Mouse (Mus musculus) midbrain, embryonic 10.5 days (tissue): ENCODE data around the gene Fam102b. TPM values are rescaled to one million over a fixed set of nuclear protein-coding genes. Genes with fewer than 3 reads are reported as not detected.

Source experiments
- DNase-seq: peaks from one replicate; pipeline ENCODE4 v3.0.0-alpha.2; 2017; ENCODE audit warnings: low spot score
- H3K27ac ChIP-seq: fragments of 300-500 bp; sonication (generic); replicated peaks from 2 replicates; pipeline ENCODE4 v1.5.1; 2016; ENCODE audit warnings: mild to moderate bottlenecking
- H3K27me3 ChIP-seq: fragments of 300-500 bp; sonication (generic); 2 replicates; pipeline ENCODE4 v1.6.1; 2016; ENCODE audit warnings: low read depth, mild to moderate bottlenecking; ENCODE audit not compliant: poor library complexity, severe bottlenecking
- H3K36me3 ChIP-seq: fragments of 300-500 bp; sonication (generic); 2 replicates; pipeline ENCODE4 v1.6.1; 2016; ENCODE audit warnings: mild to moderate bottlenecking, moderate library complexity
- H3K4me1 ChIP-seq: fragments of 300-500 bp; sonication (generic); 2 replicates; pipeline ENCODE4 v1.6.1; 2016
- H3K4me3 ChIP-seq: fragments of 300-500 bp; sonication (generic); 2 replicates; pipeline ENCODE4 v1.5.1; 2016; ENCODE audit warnings: mild to moderate bottlenecking, moderate library complexity
- H3K9me3 ChIP-seq: fragments of 300-500 bp; sonication (generic); replicated peaks from 2 replicates; pipeline ENCODE4 v1.6.1; 2016; ENCODE audit warnings: mild to moderate bottlenecking
- WGBS: fragments of 180-500 bp; shearing (Covaris S2); methylation state at CpG from one replicate; pipeline ENCODE4 v1.1.7; 2016; 5-methylcytosine and 5-hydroxymethylcytosine counted together
- microRNA-seq: library from miRNA; unstranded; fragments of <30 nt; microRNA quantifications from one replicate; pipeline ENCODE4, GENCODE M21; 2017
- polyA plus RNA-seq: library from polyadenylated mRNA; unstranded; fragments of >200 nt; fragmentation: Nextera tagmentation; extraction: Ambion mirVana; gene quantifications from 2 replicates; pipeline ENCODE4 v1.2.1, GENCODE M21; 2016

The Fam102b gene
- polyA plus RNA-seq, 1 experiment from 2014 or later = 4.2 TPM

DNA sequence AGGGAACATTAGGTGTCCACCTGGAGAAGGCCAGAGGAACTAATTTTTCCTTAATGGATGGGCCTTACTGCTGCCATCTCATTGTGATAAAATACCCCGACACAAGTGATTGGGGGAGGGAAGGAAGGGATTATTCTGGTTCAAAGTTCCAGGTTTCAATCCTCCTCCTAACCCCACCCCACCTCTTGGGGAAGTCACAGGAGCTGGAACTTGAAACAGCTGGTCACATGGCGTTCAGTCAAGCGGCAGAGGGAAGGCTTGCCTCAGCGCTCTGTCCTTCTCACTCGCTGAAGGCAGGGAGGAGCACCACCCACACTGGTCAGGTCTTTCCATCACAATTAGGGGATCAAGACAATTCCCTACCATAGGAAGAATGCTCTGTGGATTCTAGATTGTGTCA is 88.7 kb downstream of the Fam102b start:
- H3K4me3 ChIP-seq = no peak overlapping the region
- H3K27me3 ChIP-seq = no peaks in the 10 kb centered on the region
- DNase-seq = no peak
- peaks cover 5% of the 10 kb centered on the region for H3K4me1 ChIP-seq
- H3K36me3 ChIP-seq = no peaks in the 10 kb centered on the region
- WGBS = 91% methylated on average over 5 of the region's 5 CpGs
- H3K9me3 ChIP-seq = peaks cover 7% of the 10 kb centered on the region; the same call in 1 of the 2 replicates
- H3K27ac ChIP-seq = no peak overlapping the region

DNA sequence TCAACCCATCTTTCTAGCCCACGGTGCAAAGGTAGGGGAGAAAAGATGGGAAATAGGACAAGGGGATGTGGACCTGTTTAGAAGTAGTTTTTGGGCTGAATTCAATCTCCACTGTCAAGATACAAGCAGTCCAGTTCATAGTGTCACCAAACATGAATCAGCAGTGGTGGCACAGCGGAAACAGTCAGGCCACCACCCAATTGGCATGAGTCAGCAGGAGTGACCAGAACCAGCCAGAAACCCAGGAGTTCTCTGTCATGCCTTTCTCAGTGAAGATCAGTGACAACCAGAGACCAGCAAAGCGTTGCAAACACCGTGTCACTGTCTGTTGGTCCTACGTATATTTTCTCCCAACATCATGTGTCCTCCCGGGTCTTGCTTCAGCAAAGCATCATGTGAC is 93.8 kb downstream of the Fam102b start:
- Histone ChIP-seq H3K27me3 (no peaks in the 10 kb centered on the region), H3K9me3 (no peaks in the 10 kb centered on the region; the same call in 1 of the 2 replicates), H3K27ac (no peak overlapping the region), H3K4me1 (no peaks in the 10 kb centered on the region), H3K36me3 (no peaks in the 10 kb centered on the region), H3K4me3 (no peak overlapping the region)
- WGBS = 95% methylated on average over 6 of the region's 6 CpGs
- DNase-seq = no peak

DNA sequence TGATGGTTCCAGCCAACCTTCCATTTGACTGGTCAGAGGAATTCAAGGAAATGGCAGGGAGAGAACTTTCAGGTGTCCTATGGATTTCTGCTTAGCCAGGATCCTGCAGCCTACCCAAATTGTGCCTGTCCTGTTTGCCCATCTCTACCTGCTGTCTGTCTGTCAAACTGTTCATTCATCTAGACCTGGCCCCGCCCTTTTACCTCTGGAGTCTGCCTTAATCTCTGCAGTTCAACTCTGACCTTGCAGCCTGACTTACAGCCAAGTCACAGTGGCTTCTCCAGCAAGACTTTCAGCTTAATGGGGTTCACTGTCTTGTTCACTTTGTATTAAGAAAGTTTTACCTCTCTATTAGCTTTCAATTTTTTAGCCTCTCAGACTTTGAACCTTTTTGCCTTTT is 101.1 kb downstream of the Fam102b start:
- Histone ChIP-seq H3K27me3 (no peaks in the 10 kb centered on the region), H3K27ac (no peak overlapping the region), H3K9me3 (no peaks in the 10 kb centered on the region; the same call in 1 of the 2 replicates), H3K36me3 (no peaks in the 10 kb centered on the region), H3K4me3 (no peak overlapping the region), H3K4me1 (no peaks in the 10 kb centered on the region)
- 79% methylated on average over 1 of the region's 1 CpGs for WGBS
- no peak for DNase-seq

DNA sequence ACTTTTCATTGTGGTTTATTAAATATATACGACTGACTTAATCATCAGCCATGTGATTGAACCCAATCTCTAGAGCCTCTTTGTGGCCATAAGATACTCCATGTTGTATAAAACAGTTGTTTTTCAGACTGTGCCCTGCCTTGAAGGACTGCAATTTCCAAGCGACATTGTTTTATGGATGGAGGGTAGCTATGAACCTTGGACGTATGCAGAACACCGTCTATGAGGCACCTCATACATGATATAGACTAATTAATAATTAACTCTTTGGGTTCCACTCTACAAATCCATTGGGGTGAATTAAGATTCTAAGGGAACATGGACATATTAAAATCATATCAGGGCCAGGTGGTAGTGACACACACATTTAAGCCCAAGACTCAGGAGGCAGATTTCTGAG is 101.7 kb downstream of the Fam102b start:
- Histone ChIP-seq H3K27ac (no peak overlapping the region), H3K27me3 (no peaks in the 10 kb centered on the region), H3K36me3 (no peaks in the 10 kb centered on the region), H3K4me3 (no peak overlapping the region), H3K9me3 (no peaks in the 10 kb centered on the region; the same call in 1 of the 2 replicates), H3K4me1 (peaks cover 4% of the 10 kb centered on the region; the same call in 1 of the 2 replicates)
- DNase-seq = no peak
- WGBS = 93% methylated on average over 4 of the region's 4 CpGs

DNA sequence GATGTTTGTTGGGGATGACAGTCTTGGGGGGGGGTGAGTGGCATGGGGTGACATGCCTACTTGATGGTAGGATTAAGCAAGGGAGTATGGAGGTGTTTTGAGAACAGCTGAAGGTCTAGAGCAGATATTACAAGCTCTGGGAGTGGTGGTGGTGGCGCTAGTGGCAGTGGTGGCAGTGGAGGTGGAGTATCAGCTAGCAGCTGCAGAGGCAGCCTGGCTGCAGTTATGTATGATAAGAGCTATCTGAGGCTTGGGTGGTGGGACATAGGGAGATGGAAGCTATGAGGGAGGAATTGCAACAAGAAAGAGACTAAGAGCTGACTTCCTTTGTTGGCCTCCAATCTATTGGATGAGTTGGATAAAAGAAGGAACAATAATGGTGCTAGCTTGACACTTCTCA is 105.6 kb downstream of the Fam102b start:
- Histone ChIP-seq H3K9me3 (no peaks in the 10 kb centered on the region), H3K36me3 (no peaks in the 10 kb centered on the region), H3K27me3 (no peaks in the 10 kb centered on the region), H3K27ac (no peak overlapping the region), H3K4me3 (no peak overlapping the region), H3K4me1 (peaks cover 9% of the 10 kb centered on the region; the same call in 1 of the 2 replicates)
- no peak for DNase-seq
- WGBS = 88% methylated on average over 1 of the region's 1 CpGs

Small RNA genes within 50 kb of the gene (microRNA-seq; reads per million reads assigned to microRNA genes)
- gene Gm44384 = not detected

Other genes with a start within 250 kb of the Fam102b start
- gene Stxbp3, start 187.1 kb downstream of the Fam102b start, polyA plus RNA-seq = 24.1 and 26.7 TPM in 2 replicates
- 0.06 TPM in 1 of 2 replicates, not detected in the other for gene Fndc7, start 137.6 kb downstream of the Fam102b start, polyA plus RNA-seq
- gene Prpf38b, start 115.9 kb downstream of the Fam102b start, polyA plus RNA-seq = 67.2 and 68.3 TPM in 2 replicates
- gene Henmt1, start 87.7 kb downstream of the Fam102b start, polyA plus RNA-seq = 0.62 and 0.67 TPM in 2 replicates
- not detected in 2 replicates for gene Gm9857, start 87.2 kb downstream of the Fam102b start, polyA plus RNA-seq
- not detected in 2 replicates for gene Slc25a54, start 52.9 kb upstream of the Fam102b start, polyA plus RNA-seq
- gene Slc25a24, start 95.5 kb upstream of the Fam102b start, polyA plus RNA-seq = 30.0 and 32.3 TPM in 2 replicates